Mouse (Mus musculus): Measurements from ENCODE around the gene Slc5a9.

- TF ChIP-seq GATA1 (IDR thresholded peaks at IDR 0.05; ENCODE audit: low read length) = no peak
- TF ChIP-seq TAL1 (IDR thresholded peaks at IDR 0.05; ENCODE audit: low read length) = no peak
Observed at GRCm38 (mm10) chr4:111880112-111880875, 22.4 kb downstream of the Slc5a9 start.
